Mouse (Mus musculus) frontal cortex, adult (tissue): ENCODE data around the gene Ccr8.

Source experiments
- ATAC-seq: cut with Nextera tagmentation; 2 replicates; pipeline ENCODE4 v1.9.2; 2017; ENCODE audit warnings: mild to moderate bottlenecking, moderate library complexity, mixed read lengths; ENCODE audit not compliant: low TSS enrichment

Ccr8 gene

DNA sequence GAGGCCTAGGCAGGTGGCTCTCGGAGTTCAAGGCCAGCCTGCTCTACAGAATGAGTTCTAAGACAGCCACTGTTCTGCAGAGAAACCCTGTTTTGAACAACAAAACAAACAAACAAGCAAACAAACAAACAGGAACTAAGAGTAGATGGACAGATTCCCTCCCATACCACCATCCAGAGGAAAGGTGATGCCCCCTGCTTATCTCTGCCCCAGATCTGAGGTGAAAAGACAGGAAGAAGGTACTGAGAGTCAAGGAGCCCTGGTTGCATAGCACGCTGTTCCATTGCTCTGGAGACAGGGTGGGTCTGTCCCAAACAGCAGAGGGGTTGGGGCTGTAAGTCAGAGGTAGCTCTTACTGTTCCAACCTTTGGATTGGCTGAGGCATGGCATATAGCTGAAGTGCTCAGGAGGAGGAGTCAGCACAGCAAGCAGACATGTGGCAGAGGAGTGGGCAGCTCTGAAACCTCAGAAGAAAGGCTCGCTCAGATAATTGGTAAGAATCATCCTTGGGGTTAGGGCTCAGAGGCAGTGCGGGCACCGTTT, at the start of gene Ccr8:
Ccr8 (plus strand) TSS at position 419 of the 543 bp plus-strand sequence.
- no peak for ATAC-seq

DNA sequence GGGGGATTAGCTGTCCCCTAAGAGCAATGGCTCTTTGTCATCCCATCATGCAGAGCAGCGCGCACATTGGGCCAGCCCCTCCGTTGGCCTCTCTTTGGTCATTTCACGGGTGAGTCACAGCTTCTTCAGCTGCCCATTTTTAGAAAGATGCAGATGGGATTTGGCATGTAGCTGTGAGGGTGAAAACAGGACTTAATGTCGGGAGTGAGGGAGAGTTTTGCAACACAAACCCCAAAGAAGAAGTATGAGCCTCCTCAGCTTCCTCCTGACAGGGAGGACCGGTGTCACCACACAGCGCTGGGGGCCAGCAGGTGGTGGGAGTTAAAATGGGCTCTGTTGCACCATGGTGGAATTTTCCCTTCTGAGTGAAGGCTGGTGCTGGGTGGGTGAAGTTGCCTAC, 48.8 kb upstream of the Ccr8 start:
- ATAC-seq = no peak; the same call in 1 of the 2 replicates

DNA sequence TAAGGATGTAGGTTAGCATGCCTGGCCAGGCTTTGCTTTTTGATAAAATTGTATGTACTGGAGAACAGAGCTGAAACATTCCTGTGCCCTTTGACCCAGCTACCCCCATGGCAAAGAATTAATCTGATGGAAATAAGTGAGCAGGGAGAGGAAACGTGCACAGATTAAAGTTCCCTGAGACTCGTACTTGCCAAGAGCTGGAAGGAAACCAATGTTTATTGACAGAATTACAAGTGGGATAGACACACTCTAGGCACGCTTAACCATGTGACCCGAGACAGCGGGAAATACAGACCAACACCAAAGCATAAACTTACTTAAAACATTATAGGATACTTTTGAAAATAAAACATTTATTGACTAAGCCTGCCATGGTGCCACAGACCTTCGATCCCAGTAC, 43.4 kb upstream of the Ccr8 start:
- ATAC-seq = no peak

DNA sequence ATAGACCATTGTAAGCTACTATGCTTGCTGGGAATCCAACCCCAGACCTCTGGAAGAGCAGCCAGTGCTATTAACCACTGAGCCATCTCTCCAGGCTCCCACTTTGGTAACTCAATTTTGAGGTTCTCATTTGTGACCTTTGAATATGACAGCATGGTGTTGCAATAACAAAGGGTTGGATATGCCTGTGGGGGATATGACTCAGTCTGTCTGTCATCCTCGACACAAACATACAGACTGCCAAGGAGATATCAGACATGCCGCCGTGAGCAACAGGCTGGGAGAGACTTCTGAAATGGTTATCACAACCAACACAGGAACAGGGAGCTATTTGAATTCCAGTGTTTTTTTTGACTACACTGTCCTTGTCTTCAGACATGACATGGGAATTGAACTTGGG, 42.5 kb upstream of the Ccr8 start:
- no peak for ATAC-seq

- ATAC-seq = peak; percentile 41; the same call in 1 of the 2 replicates
These were observed 37.2 kb upstream of the Ccr8 start for GRCm38 (mm10) chr9:120054545-120055277.

DNA sequence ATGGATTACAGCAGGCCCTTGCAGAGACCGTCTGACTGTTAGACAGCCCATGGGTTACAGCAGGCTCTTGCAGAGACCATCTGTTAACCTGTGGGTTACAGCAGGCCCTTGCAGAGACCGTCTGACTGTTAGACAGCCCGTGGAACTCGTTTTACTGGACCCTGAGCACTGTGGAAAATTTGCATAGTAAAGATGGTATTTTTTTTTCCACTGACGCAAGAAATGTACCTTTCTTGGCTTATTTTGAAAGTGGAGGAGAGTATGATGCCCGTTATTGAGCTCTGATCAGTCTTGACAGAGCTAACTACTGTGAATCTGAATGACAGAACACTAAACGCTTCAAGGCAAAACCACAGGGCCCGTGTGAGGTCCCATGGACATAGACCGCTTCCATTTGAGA, 35.7 kb upstream of the Ccr8 start:
- no peak for ATAC-seq

- ATAC-seq = no peak
These were observed 33.2 kb upstream of the Ccr8 start for GRCm38 (mm10) chr9:120058730-120059129.

- ATAC-seq = no peak
These were observed 27.6 kb upstream of the Ccr8 start for GRCm38 (mm10) chr9:120064317-120064716.

DNA sequence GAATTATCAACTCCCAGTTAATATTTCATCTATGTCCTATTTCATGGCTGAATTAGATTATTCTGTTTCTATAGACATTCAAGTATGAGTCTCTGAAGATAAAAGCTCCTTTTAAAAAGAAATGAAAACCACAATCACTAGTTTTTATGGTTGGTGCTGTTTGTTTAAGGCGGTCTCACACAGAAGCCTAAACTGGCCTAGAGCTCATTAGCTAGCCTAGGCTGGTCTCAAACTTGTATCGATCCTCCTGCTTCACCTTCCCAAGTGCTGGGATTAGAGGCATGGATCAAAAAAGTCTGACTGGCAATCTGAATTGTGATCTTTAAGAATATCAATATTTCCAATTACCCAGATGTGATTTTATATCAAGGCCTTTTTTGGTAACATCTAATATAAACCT, 24.3 kb upstream of the Ccr8 start:
- no peak for ATAC-seq

- no peak for ATAC-seq
These were observed 23.9 kb upstream of the Ccr8 start for GRCm38 (mm10) chr9:120068047-120068446.

- ATAC-seq = no peak
These were observed 22.1 kb upstream of the Ccr8 start, which contains the start of gene Cx3cr1 for GRCm38 (mm10) chr9:120069779-120070178. Cx3cr1 (minus strand) TSS chr9:120069879.

DNA sequence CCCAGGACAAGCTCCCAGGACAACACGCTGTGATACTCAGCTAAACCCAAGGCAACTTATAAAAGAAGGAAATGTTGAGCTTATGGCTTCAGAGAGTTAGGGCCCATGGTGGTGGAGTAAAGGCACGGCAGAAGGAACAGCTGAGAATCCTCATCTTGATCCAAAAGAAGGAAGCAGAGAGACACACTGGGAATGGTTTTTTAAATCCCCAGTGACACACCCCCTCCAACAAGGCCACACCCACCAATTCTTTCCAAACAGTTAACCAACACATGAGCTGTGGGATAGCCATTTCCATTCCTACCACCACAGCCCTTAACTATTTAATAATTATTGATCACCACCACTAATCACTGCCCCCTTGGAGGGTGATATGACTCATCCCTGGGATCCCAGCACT, 20.7 kb upstream of the Ccr8 start:
- no peak for ATAC-seq

DNA sequence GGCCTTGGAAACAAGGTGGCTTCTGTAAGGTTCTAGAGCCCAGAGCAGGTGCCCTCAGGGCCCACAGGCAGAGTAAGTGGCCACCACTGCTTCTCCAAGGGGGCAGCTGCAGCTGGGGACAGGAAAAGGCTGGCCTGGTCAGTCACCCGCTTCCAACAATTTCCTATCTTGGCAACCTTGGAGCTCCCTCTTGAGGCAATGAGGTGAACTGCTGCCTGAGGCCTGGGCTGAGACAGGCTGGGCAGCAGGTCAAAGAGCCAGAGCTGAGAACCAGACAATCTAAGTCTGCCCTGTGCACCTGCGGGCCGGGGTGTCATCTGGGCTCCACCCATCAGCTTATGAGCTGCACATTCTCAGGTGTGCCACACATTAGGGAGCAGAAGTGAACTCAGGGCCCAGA, 18.7 kb upstream of the Ccr8 start:
- ATAC-seq = peak; percentile 72; the same call in 1 of the 2 replicates

DNA sequence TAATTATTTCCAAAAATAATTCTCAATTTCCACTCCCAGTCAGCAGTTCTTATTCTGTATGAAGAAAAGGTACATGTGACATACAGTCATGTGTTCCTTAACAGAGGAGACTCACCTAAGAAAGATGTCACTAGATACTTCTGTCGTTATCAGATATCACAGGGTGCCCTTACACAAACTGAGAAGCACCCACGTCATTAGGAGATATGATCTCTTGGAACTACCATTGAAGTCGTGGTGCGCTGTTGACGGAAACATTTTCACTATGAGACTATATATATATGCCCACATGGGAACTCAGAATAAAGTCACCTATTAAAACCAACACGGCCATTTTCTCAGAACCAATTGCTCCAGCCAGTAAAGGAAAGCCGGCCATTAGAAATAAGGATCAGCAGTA, 17.4 kb upstream of the Ccr8 start:
- no peak for ATAC-seq

DNA sequence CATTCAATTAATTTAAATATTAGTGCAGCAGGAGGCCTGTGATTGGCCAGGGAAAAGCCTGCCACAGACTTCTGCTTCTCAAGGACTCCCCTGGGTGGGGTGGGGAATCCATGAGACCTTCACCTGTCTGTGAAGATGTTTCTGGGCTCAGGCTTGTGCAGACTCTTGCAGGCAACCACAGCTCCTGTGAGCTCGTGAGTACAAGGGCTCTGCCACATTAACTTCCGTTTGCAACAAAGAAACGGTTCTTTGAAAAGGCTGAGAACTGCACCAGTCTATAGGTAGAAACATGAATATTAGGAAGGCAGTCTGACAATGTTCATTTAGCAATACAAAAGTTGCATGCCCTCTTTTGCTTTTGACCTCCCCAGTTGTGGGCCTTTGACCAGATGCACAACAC, 13.7 kb upstream of the Ccr8 start:
- no peak for ATAC-seq

- ATAC-seq = no peak
These were observed 12.0 kb upstream of the Ccr8 start for GRCm38 (mm10) chr9:120079901-120080300.

GRCm38 (mm10) chr9:120080546-120081108, 11.3 kb upstream of the Ccr8 start:
- peak; percentile 57; the same call in 1 of the 2 replicates for ATAC-seq

DNA sequence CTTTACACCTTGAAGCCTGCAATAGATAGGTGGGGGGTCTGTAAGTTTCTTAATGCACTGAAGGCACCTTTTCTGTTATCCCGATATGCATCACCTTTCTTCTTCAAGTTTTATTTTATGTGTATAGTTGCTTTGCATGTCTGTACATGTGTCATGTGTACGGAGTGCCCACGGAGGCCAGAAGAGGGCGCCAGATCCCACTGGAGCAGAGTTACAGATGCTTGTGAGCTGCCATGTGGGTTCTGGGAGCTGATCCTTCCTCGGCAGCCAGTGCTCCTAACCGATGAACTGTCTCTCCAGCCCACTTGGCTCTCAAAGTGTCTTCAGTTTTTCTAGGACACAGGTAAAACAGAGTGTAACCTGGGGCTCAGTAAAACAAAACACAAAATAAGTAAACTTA, 10.7 kb upstream of the Ccr8 start:
- no peak for ATAC-seq

GRCm38 (mm10) chr9:120081967-120082366, 9.9 kb upstream of the Ccr8 start:
- peak; percentile 47; the same call in 1 of the 2 replicates for ATAC-seq

GRCm38 (mm10) chr9:120082691-120083090, 9.2 kb upstream of the Ccr8 start:
- no peak for ATAC-seq

DNA sequence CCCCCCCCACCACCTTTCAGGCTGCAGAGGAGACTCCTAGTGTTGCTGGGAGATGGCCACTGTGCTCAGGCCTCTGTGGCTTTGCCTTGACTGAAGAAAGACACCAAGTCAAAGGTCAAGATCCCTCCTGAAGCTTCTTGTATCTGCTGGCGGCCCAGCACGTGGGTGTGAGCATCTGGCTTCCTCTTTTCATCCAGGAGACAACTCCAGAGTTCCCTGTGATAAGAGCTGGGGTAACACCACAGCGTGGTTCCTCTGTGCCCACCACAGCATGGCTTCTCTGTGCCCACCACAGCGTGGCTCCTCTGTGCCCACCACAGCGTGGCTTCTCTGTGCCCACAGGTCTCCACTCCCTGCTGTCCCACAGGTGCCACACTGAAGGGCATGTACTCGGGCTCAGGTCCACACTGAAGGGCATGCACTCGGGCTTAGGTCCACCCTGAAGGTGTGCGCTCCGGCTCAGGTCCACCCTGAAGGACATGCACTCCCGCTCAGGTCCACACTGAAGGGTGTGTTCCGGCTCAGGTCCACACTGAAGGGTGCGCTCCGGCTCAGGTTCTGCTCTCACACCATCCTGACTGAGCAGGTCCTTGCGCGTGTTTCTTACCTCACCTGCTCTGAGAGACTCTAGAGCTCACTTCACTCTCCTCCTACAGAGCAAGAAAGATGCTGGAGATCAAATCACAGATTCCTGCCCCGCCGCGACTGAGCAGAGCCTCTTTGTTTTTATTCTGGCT, 8.6 kb upstream of the Ccr8 start:
- no peak for ATAC-seq

DNA sequence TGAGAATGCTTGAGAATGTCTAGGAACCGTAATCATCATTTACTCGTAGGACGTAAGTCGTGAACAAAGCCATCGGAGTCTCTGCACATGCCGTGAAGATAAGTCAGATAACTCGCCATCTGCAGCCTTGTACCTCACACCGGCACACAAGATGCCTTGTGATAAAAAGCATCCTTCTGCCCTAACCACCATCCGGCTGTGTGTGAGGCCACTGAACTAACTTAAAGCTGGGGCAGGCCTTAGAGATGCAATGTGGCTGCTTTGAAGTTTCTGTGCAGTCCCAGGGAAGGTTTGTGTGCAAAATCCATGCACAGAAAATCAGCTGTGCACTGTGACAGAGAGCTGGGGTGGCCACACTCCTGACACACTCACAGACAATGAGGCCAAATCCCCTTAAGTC, 7.5 kb upstream of the Ccr8 start:
- ATAC-seq = no peak

- no peak for ATAC-seq
These were observed 2.8 kb upstream of the Ccr8 start for GRCm38 (mm10) chr9:120089125-120089524.
